Mouse (Mus musculus) heart, embryonic 10.5 days (tissue): ENCODE data around the gene Slc24a4. TPM values are rescaled to one million over a fixed set of nuclear protein-coding genes. Genes with fewer than 3 reads are reported as not detected.
A peak's percentile ranks its signal among the peaks of the same experiment; 100 is the strongest.

Experiments
- DNase-seq: peaks from one replicate; pipeline ENCODE4 v3.0.0-alpha.2; 2017; ENCODE audit warnings: low spot score
- H3K27ac ChIP-seq: fragments of 300-500 bp; sonication (generic); 2 replicates; pipeline ENCODE4 v1.5.1; 2016; ENCODE audit warnings: mild to moderate bottlenecking
- H3K27me3 ChIP-seq: fragments of 300-500 bp; sonication (generic); 2 replicates; pipeline ENCODE4 v1.6.1; 2016; ENCODE audit warnings: mild to moderate bottlenecking; ENCODE audit not compliant: poor library complexity, insufficient read depth, severe bottlenecking
- H3K36me3 ChIP-seq: fragments of 300-500 bp; sonication (generic); 2 replicates; pipeline ENCODE4 v1.6.1; 2016; ENCODE audit warnings: mild to moderate bottlenecking, moderate library complexity
- H3K4me1 ChIP-seq: fragments of 300-500 bp; sonication (generic); 2 replicates; pipeline ENCODE4 v1.6.1; 2016; ENCODE audit warnings: mild to moderate bottlenecking
- H3K4me3 ChIP-seq: fragments of 300-500 bp; sonication (generic); 2 replicates; pipeline ENCODE4 v1.5.1; 2016; ENCODE audit warnings: mild to moderate bottlenecking, moderate library complexity
- H3K9me3 ChIP-seq: fragments of 300-500 bp; sonication (generic); 2 replicates; pipeline ENCODE4 v1.6.1; 2016; ENCODE audit warnings: mild to moderate bottlenecking, moderate library complexity
- WGBS: fragments of 180-500 bp; shearing (Covaris S2); methylation state at CpG from one replicate; pipeline ENCODE4 v1.1.7; 2016; 5-methylcytosine and 5-hydroxymethylcytosine counted together
- polyA plus RNA-seq: library from polyadenylated mRNA; unstranded; fragments of >200 nt; fragmentation: Nextera tagmentation; extraction: Ambion mirVana; gene quantifications from 2 replicates; pipeline ENCODE4 v1.2.1, GENCODE M21; 2016

Gene Slc24a4
- polyA plus RNA-seq: 1.9 and 3.7 TPM in 2 replicates

- Histone ChIP-seq H3K27me3 (peaks cover 73% of the 10 kb centered on the region), H3K9me3 (no peaks in the 10 kb centered on the region), H3K4me1 (peaks cover 21% of the 10 kb centered on the region), H3K36me3 (0 out of 2 replicates have a peak, but pooled peaks cover 4% of the 10 kb centered on the region), H3K4me3 (peak within 1 kb of the TSS; percentile 71), H3K27ac (peak within 1 kb of the TSS; percentile 80)
- no peak for DNase-seq
- 1% methylated on average over 34 of the region's 34 CpGs for WGBS
These were observed at the start of gene Slc24a4 for GRCm38 (mm10) chr12:102128081-102128790. TSS of gene Slc24a4 (plus strand) at chr12:102128733.

DNA sequence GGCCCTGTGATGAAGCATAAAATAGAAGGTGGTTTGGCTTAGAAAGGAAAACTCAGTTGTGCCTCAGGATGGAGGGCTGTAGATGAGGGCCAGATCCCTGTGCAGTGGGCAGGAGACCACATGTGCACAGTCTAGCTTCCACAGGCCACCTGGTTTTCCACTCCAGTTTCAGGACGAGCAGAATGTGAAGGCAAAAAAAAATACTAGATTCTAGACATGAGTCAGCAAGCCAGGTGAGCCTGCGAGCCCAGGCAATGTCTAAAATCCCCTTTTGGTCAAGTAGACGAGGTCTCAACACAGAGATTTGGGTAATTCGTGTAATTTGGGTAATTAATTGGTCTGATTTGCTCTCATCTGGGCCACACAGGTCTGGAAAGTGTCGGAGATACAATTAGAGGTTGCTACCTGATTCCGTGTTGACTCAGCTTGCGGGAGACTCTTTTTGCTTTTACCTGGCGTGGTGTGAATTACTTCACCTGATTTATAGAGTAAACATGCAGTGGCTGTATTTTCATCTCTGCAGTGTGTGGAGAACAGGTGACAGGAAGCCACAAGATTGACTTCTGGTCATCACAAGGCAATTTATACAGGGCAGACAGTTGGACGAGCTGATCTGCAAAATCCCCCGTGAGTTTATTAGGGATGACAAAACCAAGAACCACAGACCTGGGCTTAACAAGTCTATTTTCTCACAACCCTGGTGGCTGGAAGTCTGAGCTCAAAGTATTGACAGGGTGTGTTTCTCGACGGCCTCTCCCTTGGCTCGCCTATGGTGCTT lies 45.7 kb upstream of the Slc24a4 start:
- Histone ChIP-seq H3K36me3 (no peaks in the 10 kb centered on the region), H3K9me3 (no peaks in the 10 kb centered on the region), H3K27me3 (no peaks in the 10 kb centered on the region), H3K27ac (no peak overlapping the region), H3K4me3 (no peak overlapping the region), H3K4me1 (no peaks in the 10 kb centered on the region)
- 83% methylated on average over 13 of the region's 13 CpGs for WGBS
- no peak for DNase-seq

- Histone ChIP-seq H3K4me1 (peaks cover 15% of the 10 kb centered on the region), H3K4me3 (no peak overlapping the region), H3K9me3 (no peaks in the 10 kb centered on the region), H3K36me3 (no peaks in the 10 kb centered on the region), H3K27me3 (no peaks in the 10 kb centered on the region), H3K27ac (no peak overlapping the region)
- WGBS: 72% methylated on average over 1 of the region's 1 CpGs
- DNase-seq: no peak
These were observed 38.0 kb upstream of the Slc24a4 start for GRCm38 (mm10) chr12:102090535-102090934.

DNA sequence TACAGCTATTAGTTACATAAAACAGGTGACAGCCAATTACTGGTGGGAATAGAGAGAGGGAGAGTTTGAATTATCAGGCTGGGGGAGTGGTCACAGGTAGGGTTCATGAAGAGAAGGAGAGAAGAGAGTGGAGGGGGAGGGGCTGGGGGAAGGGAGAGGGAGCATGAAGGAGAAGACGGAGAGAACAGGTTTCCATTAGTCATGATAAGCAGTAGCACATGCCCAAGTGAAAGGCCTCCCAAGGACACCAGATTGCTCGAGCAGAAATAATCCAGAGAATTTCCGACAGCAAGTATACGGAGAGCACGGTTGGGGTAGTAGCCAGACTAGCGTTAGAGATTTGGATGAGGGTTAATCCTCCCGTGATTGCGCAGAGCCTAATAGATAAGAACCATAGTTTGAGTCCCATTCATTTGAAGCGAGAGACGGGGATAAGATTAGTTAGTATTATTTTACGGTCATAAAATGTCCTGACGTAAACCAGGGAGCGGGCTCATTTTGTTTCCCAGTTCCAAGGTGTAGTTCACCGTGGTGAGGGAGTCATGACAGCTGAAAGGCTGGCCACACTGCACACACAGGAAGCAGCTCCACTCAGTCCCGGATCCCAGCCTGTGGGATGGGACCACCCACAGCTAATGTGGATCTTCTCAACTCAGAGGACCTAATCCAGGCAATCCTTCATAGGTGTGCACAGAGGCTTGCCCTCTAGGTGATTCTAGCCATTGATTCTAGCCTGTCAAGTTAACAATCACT lies 36.0 kb upstream of the Slc24a4 start:
- Histone ChIP-seq H3K27ac (no peak overlapping the region), H3K27me3 (no peaks in the 10 kb centered on the region), H3K4me1 (peaks cover 15% of the 10 kb centered on the region), H3K9me3 (no peaks in the 10 kb centered on the region), H3K4me3 (no peak overlapping the region), H3K36me3 (no peaks in the 10 kb centered on the region)
- 60% methylated on average over 15 of the region's 15 CpGs for WGBS
- DNase-seq: no peak

DNA sequence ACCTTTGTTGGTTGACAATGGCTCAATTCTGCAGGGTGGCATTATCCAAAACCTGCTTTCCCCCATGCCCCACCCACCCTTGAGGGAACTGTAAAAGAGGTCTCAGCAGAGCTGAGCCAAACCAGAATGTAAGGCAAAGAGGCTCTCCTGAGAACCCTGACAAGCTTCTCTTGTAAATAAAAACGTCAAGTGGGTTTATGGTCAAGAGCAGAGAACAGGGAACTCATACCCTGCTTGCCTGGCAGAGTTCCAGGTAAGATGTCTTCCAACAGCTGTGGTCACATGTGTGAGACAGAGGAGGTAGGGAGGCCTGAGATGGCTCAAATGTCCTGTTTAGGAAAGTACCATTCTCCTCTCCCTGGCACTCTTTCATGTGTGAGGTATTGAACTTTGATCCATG lies 22.5 kb upstream of the Slc24a4 start:
- no peak for DNase-seq
- H3K4me3 ChIP-seq: no peak overlapping the region

GRCm38 (mm10) chr12:102108851-102109250 lies 19.7 kb upstream of the Slc24a4 start:
- Histone ChIP-seq H3K4me3 (no peak overlapping the region), H3K27ac (no peak overlapping the region), H3K27me3 (no peaks in the 10 kb centered on the region), H3K36me3 (no peaks in the 10 kb centered on the region), H3K9me3 (no peaks in the 10 kb centered on the region), H3K4me1 (peaks cover 15% of the 10 kb centered on the region)
- DNase-seq: no peak

More for the DNA sequence above, 22.5 kb upstream of the Slc24a4 start:
- 57% methylated on average over 1 of the region's 1 CpGs for WGBS
- H3K4me1 ChIP-seq: peaks cover 5% of the 10 kb centered on the region
- H3K27me3 ChIP-seq: no peaks in the 10 kb centered on the region
- H3K36me3 ChIP-seq: no peaks in the 10 kb centered on the region
- no peak overlapping the region for H3K27ac ChIP-seq
- H3K9me3 ChIP-seq: no peaks in the 10 kb centered on the region

GRCm38 (mm10) chr12:102112491-102112890 lies 16.0 kb upstream of the Slc24a4 start:
- Histone ChIP-seq H3K9me3 (no peaks in the 10 kb centered on the region), H3K27me3 (peaks cover 3% of the 10 kb centered on the region), H3K36me3 (no peaks in the 10 kb centered on the region), H3K4me1 (peaks cover 17% of the 10 kb centered on the region), H3K27ac (no peak overlapping the region), H3K4me3 (no peak overlapping the region)
- WGBS: 73% methylated on average over 4 of the region's 4 CpGs
- no peak for DNase-seq

GRCm38 (mm10) chr12:102112901-102113300 lies 15.6 kb upstream of the Slc24a4 start:
- DNase-seq: no peak
- peaks cover 3% of the 10 kb centered on the region for H3K27me3 ChIP-seq
- WGBS: 70% methylated on average over 7 of the region's 7 CpGs
- H3K4me1 ChIP-seq: peaks cover 21% of the 10 kb centered on the region
- no peaks in the 10 kb centered on the region for H3K36me3 ChIP-seq
- H3K9me3 ChIP-seq: no peaks in the 10 kb centered on the region
- no peak overlapping the region for H3K27ac ChIP-seq
- H3K4me3 ChIP-seq: no peak overlapping the region

GRCm38 (mm10) chr12:102113391-102113790 lies 15.1 kb upstream of the Slc24a4 start:
- Histone ChIP-seq H3K4me1 (peaks cover 26% of the 10 kb centered on the region), H3K27ac (no peak overlapping the region), H3K27me3 (peaks cover 3% of the 10 kb centered on the region), H3K36me3 (no peaks in the 10 kb centered on the region), H3K9me3 (no peaks in the 10 kb centered on the region), H3K4me3 (no peak overlapping the region)
- no peak for DNase-seq
- WGBS: 67% methylated on average over 3 of the region's 3 CpGs

- peaks cover 3% of the 10 kb centered on the region for H3K27me3 ChIP-seq
- WGBS: 81% methylated on average over 3 of the region's 3 CpGs
- peaks cover 23% of the 10 kb centered on the region for H3K4me1 ChIP-seq
- no peak overlapping the region for H3K27ac ChIP-seq
- no peak for DNase-seq
- H3K36me3 ChIP-seq: no peaks in the 10 kb centered on the region
- no peaks in the 10 kb centered on the region for H3K9me3 ChIP-seq
- H3K4me3 ChIP-seq: no peak overlapping the region
These were observed 12.0 kb upstream of the Slc24a4 start for GRCm38 (mm10) chr12:102116580-102116979.

GRCm38 (mm10) chr12:102118014-102118413 lies 10.5 kb upstream of the Slc24a4 start:
- peaks cover 3% of the 10 kb centered on the region for H3K27me3 ChIP-seq
- H3K36me3 ChIP-seq: no peaks in the 10 kb centered on the region
- no peaks in the 10 kb centered on the region for H3K9me3 ChIP-seq
- no peak overlapping the region for H3K27ac ChIP-seq
- no peak overlapping the region for H3K4me3 ChIP-seq
- H3K4me1 ChIP-seq: peaks cover 13% of the 10 kb centered on the region
- 17% methylated on average over 7 of the region's 7 CpGs for WGBS
- DNase-seq: no peak

DNA sequence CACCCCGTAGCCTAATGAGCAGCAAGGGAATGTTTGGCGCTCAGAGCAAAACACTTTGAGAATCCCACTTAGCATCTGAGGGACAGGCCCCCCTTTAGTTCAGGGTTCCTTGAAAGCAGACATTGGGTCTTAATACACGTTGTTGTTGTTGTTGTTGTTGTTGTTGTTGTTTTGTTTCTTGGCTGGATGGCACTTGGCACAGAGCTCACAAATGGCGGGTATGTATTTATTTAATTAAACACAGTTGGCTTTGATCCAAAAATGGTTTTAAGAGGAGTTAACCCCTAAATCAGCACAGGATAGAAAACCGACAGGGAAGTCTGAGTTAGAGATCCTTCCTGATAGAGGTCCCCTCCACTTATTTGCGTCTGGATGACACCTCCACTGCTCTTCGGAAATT lies 932 bp upstream of the Slc24a4 start:
- Histone ChIP-seq H3K4me3 (peak overlapping the region; percentile 71), H3K4me1 (peaks cover 21% of the 10 kb centered on the region), H3K9me3 (no peaks in the 10 kb centered on the region), H3K36me3 (0 out of 2 replicates have a peak, but pooled peaks cover 4% of the 10 kb centered on the region), H3K27ac (no peak overlapping the region), H3K27me3 (peaks cover 66% of the 10 kb centered on the region)
- DNase-seq: no peak
- WGBS: 8% methylated on average over 7 of the region's 7 CpGs
